Mouse (Mus musculus) heart, postnatal 10 days (tissue): ENCODE data around the gene Gm36245. TPM values are rescaled to one million over a fixed set of nuclear protein-coding genes. Genes with fewer than 3 reads are reported as not detected.

Experiments
- total RNA-seq, 2 experiments: library from RNA; stranded (reverse); gene quantifications; 2 replicates each; pipeline ENCODE4 v1.2.3; 2021

Gene Gm36245
- total RNA-seq, 2 experiments from 2014 or later = not detected

Other genes starting within 250 kb of the Gm36245 start
- gene Apol7a, start 200.1 kb upstream of the Gm36245 start, total RNA-seq = under 1 TPM; 0.17 to 0.34 TPM
- under 1 TPM in 1 of 2 experiments, not detected in 1; 0.17 TPM for gene Apol9a, start 188.1 kb upstream of the Gm36245 start, total RNA-seq
- gene Apol7b, start 151.8 kb upstream of the Gm36245 start, total RNA-seq = under 1 TPM in 1 of 2 experiments, not detected in 1; 0.29 TPM
- not detected for gene Apol10a, start 122.2 kb upstream of the Gm36245 start, total RNA-seq
- not detected for gene Apol11a, start 91.0 kb upstream of the Gm36245 start, total RNA-seq
- not detected for gene Apol7c, start 65.9 kb upstream of the Gm36245 start, total RNA-seq
- gene 1700025B11Rik, start 37.4 kb upstream of the Gm36245 start, total RNA-seq = not detected
- under 1 TPM; 0.22 to 0.36 TPM for gene Apol10b, start 3.1 kb upstream of the Gm36245 start, total RNA-seq
- under 1 TPM; 0.17 to 0.77 TPM for gene Apol11b, start 44.0 kb downstream of the Gm36245 start, total RNA-seq
- gene Apol7e, start 99.6 kb downstream of the Gm36245 start, total RNA-seq = under 1 TPM in 1 of 2 experiments, not detected in 1; 0.15 TPM
- not detected for gene Apol9b, start 129.8 kb downstream of the Gm36245 start, total RNA-seq
- gene Apol8, start 157.7 kb downstream of the Gm36245 start, total RNA-seq = not detected
- gene Myh9, start 242.9 kb downstream of the Gm36245 start, total RNA-seq = 100 to 1,000 TPM; 206 to 221 TPM